Mouse (Mus musculus) telencephalon, adult 2 months (tissue): ENCODE results near the gene Cnnm3.

Source experiments
- DNase-seq: peaks from one replicate; pipeline ENCODE4 v3.0.0-alpha.2; 2011; ENCODE audit warnings: low read depth, low spot score

Cnnm3 gene

GRCm38 (mm10) chr1:36511289-36512021 is at the start of gene Cnnm3:
Gene Cnnm3, plus strand, starts transcription at chr1:36511867.
- peak; percentile 91 for DNase-seq

GRCm38 (mm10) chr1:36465641-36466160 is 46.0 kb upstream of the Cnnm3 start:
- no peak for DNase-seq

- DNase-seq = no peak
These were observed 44.2 kb upstream of the Cnnm3 start for GRCm38 (mm10) chr1:36467446-36467845.

DNA sequence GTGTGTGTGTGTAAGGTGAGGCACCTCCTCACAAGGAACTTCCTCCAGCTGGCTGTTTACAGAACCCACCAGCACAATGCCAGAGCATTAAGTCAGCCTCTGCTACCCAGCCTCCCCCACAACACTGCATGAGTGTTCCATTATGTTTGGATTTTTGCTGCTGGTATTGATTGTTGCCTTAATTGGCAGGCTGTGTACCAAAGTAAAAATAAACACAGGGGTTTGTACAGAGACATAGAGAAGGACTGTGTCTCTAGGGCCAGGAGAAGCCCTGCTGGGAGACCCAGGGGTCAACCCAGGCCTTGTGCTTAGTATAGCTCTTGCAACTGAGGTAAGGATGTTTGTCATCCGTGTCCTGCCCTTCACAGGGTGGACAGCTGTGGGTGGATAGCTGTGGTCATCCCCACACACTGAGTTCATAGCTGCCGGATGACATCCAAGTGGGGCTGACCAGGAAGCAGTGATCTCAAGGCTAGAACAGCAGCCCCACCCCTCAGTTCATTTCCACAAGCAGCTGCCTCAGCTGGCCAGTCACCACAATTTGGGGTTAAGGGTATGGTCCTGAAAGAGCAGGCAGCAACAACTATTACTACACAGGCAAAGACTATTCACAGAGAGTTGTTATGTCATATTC is 41.7 kb upstream of the Cnnm3 start:
- DNase-seq = no peak

DNA sequence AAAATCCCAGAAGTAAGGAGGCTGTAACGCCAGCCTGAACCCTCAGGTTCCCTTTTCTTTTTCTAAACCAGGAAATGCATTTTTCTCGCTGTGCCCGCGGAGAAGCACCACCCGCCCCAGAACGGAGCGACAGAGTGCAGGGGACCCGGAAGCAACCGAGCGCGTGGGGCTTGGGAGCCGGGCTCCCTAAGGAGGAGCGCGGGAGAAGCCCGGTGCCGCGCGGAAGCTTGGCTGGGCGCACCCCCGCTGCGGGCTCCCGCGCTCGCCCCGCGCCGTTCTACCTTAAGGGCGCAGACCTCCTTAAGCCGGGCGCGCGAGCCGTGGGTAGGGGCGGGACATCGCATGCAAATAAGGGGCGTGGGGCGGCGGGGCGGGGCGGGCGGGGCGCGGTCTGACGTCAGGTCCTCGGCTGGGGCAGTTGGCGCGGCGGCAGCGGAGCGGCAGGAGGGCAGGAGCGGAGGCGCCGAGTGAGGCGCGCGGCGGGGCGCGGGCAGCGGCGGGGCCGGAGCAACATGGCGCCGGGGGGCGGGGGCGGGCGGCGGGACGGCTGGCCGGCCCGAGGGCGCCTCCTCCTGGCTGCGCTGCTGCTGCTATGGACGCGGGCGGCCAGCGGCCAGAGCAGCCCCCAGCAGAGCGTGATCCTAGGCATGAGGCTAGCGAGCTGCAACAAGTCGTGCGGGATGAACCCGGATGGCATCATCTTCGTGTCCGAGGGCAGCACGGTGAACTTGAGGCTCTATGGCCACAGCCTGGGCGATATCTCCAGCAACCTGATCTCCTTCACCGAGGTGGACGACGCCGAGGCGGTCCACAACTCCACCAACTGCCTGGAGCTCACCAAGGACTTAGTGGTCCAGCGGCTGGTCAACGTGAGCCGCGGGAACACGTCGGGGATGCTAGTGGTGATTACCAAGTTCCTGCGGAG is 40.2 kb upstream of the Cnnm3 start, which contains the start of gene Cnnm4:
Gene Cnnm4 (plus strand): TSS at position 440 of the 925 bp plus-strand sequence.
- peak; percentile 80 for DNase-seq

DNA sequence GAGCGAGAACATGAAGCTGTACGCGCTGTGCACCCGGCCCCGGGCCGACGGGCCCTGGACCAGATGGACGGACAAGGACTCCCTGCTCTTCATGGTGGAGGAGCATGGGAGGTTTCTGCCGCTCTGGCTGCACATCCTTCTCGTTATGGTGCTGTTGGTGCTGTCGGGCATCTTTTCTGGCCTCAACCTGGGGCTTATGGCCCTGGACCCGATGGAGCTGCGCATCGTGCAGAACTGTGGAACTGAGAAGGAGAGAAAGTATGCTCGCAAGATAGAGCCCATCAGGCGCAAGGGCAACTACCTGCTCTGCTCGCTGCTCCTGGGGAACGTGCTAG is 39.6 kb upstream of the Cnnm3 start:
- DNase-seq = no peak

DNA sequence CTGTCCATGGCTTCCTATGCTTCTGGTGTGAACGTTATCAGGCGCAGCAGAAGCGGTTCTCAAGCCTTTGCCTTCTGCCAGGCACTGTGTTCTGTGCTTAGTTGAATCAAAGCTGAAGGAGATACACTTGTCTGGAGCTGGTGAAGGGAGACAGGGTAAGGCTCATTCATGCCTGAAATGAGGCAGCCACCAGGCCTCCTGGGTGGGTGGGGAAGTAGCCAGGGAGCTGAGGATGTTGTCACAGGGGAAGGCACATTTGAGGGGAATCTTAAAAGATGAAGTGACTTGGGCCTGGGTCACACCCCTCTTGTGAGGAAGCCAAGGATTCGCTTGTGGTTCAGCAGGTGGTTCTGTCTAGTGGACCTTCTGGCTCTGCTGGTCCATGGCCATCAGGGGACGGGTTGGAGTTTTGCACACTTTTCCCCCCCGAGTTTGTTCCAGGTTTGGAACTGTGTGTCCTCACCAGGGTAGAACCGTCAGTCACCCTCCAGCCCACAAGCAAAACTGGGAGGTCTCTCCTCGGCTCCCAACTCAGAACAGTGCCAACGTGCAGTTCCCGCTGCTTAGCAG is 38.4 kb upstream of the Cnnm3 start:
- DNase-seq = no peak

GRCm38 (mm10) chr1:36474646-36475045 is 37.0 kb upstream of the Cnnm3 start:
- DNase-seq = no peak

DNA sequence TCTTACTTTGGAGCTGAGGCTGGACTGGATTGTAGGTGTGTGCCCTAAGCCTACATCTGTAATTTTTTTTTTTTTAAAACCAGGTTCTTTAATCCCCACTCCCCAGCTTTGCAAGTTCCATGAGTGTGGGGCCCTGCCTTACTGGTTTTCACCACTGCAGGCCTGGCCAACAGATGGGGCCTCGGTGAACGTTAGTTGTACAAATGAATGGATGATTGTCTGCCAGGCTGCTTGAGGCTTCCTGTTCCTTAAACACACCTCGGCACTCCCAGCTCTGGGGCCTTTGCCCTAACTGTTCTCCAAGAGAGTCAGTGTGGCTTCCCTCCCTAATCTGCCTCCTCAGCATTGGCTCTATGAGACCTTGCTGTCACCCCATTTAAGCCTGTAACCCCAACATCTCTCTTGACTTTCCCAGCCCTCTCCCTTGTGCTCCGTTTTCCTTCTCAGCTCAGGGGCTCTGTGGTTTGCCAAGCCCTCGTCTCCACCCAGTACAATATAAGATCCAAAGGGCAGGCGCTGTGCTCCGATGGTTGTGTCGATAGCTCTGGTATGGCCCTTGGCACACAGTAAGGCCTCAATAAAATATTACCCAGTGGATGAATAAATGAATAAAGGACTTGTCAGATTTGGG is 36.1 kb upstream of the Cnnm3 start:
- DNase-seq = no peak

DNA sequence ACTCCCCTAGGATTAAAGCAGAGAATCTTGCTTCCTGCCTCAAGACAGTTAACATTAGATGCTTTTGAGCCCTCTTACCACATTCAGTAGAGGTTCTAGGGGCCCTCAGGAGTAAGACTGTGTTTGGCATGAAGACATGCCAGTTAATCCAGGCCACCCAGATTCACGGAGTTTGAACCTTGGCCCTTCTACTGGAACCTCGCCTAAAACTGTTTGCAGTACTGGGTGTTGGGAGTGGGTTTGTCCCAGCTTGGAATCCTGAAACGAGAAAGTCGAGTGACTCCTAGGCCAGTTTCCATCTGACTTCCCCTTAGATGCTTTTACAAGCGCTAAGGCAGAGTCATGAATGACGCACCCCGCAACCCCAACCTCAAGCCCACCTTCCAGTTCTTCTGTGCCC is 35.2 kb upstream of the Cnnm3 start:
- no peak for DNase-seq

GRCm38 (mm10) chr1:36478343-36478795 is 33.3 kb upstream of the Cnnm3 start:
- DNase-seq = no peak

DNA sequence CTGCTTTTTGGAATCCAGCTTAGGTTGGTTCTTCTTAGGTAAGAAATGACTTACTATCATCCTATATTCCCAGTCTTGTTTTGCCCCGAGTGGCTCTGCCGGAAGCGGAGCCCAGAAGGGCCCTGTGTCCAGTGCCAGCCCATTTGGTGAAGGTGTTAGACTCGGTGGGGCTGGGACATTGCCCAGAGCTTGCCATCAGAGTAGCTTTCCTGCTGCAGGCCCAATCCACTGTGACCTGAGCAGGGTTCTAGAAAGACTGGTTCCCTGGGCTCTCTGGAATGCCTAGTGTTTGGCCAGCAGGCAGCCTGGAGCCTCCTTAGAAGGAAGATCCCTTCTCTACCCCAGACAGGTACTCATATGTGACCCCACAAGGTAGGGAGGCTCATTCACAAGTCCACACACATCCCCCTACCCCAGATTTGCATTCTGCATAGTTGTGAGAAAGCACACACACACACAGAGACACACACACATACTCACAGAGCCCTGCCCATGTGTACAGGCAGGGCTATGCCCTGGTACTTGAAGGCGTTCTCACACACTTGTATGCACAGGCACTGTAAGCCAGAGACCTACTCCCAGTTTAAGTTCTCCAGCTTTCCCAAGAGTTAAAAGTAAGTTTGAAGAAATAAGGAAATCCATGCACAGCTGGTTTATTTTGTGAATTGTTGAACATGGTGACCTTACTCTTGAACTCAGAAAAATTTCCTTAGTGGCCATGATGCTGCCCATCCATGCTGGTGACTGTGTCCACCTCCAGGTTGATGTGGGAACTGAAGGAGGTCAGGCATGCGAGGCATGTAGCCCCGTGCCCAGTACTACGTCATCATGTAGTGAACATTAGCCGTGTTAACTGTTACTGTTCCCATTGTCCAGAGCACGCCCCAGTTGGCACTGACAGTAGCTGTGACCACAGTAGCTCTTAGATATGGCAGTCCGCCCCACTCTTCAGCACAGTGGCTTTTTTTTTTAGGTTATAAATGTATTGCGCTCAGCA is 31.5 kb upstream of the Cnnm3 start:
- no peak for DNase-seq

- no peak for DNase-seq
These were observed 27.8 kb upstream of the Cnnm3 start for GRCm38 (mm10) chr1:36483825-36484224.

DNA sequence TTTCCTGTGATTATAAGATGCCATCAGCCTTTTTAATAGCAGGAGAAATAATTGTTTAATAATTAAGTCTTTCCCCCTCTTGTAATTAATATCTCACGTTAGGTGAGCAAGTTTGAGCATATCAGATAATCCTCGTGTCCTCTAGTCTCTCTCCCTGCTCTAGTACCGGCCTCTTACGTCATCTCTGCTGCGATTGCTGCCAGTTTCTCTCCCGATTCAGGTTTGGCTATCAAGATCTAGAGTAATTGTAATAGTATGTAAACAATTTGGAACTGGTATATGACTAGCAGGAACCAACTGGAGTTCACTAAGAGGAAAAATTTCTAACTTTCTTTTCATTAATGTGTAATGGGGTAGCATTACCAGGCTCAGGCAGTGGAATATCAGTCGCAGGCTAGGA is 26.6 kb upstream of the Cnnm3 start:
- no peak for DNase-seq

GRCm38 (mm10) chr1:36487111-36487510 is 24.6 kb upstream of the Cnnm3 start:
- DNase-seq = no peak

DNA sequence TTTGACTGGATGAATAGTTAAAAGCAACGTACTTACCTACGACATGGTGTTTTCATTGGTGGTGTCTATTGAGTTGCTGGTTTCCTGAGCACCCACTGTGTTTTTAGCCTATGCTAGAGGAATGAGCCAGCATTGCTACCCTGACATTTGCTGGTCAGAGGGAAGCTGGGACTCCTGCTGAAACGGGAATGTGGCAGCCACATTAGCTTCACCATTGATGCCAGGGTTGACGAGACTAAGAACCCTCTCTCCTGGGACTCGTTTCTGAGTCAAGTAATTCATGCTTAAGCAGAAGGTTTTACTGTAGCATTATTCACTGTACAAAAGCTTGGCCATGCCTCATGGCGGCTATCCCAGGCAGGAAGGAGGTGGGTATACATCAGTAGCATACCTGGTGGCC is 22.0 kb upstream of the Cnnm3 start:
- DNase-seq = no peak

DNA sequence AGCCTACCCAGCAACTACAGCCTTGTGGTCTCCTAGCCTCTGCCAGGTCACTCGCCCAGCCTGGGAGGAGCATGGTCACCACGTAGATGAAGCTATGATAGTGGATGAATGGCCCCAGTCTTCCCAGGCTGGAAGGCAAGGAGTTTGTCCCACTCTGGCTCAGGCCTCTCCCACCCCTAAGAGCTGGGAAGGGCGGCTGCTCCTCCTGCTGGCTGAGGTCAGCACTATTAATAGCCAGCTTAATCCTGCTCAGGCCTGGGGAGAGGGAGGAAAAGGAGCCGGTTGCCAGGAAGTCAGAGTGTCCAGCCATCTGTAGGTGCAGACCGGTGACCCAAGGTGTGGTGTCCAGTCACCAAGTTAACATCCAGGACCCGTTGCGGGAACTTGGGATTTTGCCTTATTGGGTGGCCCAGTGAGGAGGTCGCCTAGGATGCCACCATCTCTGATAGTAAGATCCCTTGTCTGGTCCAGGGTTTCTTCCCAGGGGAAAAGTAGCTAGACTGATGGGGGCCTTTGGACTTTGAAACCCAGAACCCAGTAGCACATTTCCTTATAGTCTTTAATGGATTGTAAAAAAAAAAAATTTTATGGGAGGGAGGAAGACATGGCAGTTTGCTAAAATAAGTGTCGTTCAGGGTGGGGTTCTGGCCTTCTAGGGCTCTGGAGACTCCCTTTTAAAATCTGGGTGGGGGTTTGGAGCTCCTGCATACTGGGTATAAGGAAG is 19.1 kb upstream of the Cnnm3 start:
- no peak for DNase-seq

- DNase-seq = no peak
These were observed 18.4 kb upstream of the Cnnm3 start for GRCm38 (mm10) chr1:36493299-36493698.

DNA sequence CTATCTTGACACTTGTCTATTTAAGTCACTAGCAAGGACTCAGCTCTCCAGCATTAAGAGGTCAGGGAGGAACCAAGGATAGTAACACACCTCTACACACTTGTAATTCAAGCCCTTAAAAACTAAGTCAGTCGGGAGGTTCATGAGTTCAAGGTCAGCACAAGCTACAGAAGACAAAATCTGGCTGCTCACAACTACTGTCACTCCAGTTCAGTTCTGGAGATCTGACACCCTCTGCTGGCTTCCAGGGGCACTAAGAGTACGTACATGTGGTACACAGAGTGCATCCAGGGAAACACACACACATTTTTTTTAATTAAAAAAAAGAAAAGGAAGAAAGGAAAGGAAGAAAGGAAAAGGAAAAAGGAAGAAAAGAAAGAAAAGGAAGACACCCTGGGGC is 14.9 kb upstream of the Cnnm3 start:
- no peak for DNase-seq
